Mouse (Mus musculus) urinary bladder, postnatal 36 days (tissue): Measurements from ENCODE around the gene Bola1.
"Not testable (repeated sequence)": the region's sequence is repeated elsewhere in the genome, so short reads cannot be mapped to it uniquely, and the experiment has no call there.

Experiments
- DNase-seq, 2 experiments: peaks; one replicate each; pipeline ENCODE4 v3.0.0; 2022; ENCODE audit warnings: low spot score in 2 of 2, mixed read lengths in 1 of 2

Bola1 gene

DNA sequence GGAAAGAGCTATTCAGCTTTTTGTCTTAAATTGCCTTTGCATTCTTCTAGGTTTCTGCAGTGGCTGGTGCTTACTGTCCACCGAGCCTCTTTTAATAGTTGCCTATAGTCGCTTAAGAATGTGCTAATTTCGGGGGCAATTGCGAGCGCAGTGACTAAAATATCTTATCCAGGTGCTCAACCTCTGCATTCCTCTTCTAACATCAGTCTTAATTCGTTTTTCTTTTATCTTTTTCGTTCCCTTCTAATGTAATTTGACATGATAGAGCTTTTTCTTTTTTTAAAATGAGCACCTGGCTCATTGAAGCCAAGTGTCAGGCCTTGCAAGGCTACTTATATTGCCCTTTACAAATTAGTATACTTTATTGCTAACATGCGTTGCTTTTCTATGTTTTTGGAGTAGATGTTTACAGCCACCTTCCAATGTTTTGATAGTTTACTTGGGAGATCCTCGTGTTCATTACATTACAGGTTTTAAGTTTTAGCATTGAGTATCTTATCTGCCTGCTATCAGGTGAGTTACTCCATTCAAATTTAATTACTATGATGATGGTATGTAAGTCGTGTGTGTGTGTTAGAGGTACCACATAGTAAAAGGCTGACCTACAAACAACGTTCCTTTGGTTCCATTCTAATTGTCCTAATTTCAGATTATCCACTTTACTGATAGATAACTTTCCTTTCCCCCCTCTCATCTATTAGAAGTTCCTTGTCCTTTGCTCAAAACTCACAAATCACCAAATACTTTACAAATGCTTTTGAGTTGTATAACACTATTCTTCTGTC, 28.0 kb upstream of the Bola1 start:
- no peak for DNase-seq

DNA sequence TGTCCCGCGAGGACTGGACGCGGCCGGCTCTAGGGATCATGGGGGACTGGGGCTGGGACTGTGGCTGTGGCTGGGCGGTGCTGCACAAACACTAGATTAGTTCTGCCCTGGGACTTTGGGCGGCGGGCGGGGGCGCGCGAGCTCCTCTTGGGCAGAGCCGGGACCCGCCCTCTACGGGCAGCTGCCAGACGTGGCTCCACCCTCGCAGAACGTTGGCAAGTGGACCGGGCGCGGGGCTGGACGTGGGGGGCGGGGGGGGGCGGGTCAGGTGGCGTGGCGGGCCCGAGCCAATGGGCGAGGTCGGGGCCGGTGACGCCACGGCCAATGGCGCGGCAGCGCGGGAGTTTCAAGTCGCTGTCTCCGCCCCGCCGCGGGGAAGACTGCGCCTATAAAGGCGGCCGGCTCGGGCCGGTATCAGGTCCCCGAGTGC, 26.9 kb upstream of the Bola1 start, which contains the start of gene Hist2h3c1:
TSS of gene Hist2h3c1 (plus strand) at position 259 of the 430 bp plus-strand sequence.
- DNase-seq, result not testable (repeated sequence)

DNA sequence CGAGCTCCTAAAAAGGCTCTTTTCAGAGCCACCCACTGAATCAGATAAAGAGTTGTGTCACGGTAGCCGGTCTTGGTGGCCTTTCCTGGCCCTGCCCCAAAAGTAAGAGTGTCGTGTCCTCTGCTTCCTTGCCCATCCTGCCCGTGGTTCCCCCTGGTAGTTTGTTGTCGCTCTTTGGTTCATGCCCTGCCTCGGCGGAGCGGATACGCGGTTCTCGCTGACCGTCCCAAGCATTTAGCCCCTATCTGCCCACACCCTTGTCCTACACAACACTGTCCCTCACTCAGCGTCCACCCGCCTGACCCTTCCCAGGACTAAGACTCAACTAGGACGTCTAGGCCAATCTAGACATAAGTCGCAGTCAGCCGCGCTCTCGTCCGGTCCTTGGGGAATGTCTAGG, 26.5 kb upstream of the Bola1 start:
- not testable (repeated sequence) for DNase-seq

DNA sequence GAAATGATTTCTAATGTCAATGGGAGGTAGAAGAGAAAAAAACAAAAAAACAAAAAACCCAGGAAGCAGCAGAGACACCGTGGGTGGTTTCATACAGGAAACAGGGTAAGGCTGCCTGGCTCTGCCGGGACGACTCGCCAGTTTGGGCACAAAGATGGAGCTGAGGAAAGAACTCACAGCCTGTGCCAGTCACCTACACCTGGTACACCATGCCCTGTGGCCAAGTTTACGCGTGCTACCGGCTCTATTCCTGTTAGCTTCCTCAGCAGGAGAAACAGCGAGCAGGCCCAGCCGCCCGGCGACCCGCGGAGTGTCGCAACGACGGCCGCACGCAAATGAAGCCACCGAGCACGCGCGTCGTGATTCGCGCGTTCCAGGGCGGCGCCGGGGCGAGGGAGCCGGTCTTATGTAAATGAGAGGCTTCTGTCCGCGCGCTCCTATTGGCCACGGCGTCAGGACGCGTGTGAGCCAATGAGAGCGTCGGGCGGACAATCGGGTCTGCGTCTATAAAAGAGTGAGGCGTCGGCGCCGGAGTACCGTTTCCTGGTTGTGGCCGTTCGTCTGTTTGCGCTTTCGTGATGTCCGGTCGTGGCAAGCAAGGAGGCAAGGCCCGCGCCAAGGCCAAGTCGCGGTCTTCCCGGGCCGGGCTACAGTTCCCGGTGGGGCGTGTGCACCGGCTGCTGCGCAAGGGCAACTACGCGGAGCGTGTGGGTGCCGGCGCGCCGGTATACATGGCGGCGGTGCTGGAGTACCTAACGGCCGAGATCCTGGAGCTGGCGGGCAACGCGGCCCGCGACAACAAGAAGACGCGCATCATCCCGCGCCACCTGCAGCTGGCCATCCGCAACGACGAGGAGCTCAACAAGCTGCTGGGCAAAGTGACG, 25.7 kb upstream of the Bola1 start, which contains the start of gene Hist2h2aa1:
TSS of gene Hist2h2aa1 (plus strand) at position 495 of the 884 bp plus-strand sequence.
- peak; percentile 77 to 88 for DNase-seq

DNA sequence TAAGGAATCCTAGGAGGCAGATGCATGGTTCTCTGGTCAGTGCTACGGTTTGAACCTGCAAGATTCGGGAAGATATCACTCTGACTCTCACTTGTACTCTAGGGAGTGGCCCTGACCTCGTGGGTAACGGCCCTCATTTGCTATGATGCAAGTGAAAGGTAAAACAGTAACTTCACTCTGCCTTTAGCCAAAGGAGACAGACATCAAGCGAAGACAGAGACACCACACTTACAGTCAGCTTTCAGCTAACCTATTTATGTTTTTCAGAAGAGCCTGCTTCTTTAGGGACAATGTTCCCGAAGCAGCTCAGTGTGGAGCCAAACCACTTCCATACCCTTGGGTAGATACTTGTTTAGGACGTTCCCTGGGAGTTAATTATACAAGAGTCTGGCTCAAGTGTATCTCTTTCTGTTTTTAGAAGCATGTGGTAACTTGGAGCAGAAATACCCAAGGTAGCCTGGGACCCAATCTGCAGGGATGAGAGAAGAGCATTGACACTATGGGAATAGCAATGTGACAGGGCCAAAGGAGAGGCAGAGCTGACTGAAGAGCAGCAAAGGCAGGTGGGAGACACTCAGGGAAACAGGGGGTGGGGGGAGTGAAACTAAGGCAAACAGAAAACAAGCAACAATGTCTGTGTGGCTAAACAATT, 24.5 kb upstream of the Bola1 start:
- DNase-seq, result no peak

DNA sequence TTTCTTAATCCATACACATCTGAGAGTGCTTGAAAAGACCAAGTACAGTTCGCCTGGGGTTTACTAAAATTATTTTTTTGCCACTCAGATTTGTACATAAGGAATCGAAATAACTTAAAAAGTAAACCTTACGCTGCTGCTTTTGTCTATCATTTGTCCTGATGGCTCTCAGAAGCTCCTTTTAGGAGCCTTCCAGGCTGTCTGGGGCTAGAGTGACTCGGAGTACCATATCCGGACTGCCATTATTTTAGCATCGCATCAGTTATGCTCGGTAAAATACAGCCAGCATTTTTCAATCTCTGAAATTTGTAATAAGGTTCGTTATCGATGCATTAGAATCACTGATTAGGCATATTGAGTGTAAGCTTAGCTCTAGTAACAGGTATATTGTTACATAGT, 21.3 kb upstream of the Bola1 start:
- DNase-seq, result no peak

DNA sequence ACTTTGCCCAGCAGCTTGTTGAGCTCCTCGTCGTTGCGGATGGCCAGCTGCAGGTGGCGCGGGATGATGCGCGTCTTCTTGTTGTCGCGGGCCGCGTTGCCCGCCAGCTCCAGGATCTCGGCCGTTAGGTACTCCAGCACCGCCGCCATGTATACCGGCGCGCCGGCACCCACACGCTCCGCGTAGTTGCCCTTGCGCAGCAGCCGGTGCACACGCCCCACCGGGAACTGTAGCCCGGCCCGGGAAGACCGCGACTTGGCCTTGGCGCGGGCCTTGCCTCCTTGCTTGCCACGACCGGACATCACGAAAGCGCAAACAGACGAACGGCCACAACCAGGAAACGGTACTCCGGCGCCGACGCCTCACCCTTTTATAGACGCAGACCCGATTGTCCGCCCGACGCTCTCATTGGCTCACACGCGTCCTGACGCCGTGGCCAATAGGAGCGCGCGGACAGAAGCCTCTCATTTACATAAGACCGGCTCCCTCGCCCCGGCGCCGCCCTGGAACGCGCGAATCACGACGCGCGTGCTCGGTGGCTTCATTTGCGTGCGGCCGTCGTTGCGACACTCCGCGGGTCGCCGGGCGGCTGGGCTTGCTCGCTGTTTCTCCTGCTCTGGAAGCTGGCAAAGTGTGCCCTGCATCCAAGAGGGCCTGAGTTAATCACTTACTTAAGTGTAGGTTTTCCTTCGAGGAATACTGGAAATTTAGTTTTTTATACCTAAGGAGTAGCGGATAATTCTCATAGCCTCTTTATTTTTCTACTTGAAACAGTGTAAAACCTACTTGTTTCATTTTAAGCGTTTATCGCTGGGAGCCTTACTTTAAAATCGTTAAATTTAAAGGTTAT, 20.7 kb upstream of the Bola1 start, which contains the start of gene Hist2h2aa2:
TSS of gene Hist2h2aa2 (minus strand) at position 328 of the 850 bp plus-strand sequence.
- peak; percentile 96 to 97 for DNase-seq

DNA sequence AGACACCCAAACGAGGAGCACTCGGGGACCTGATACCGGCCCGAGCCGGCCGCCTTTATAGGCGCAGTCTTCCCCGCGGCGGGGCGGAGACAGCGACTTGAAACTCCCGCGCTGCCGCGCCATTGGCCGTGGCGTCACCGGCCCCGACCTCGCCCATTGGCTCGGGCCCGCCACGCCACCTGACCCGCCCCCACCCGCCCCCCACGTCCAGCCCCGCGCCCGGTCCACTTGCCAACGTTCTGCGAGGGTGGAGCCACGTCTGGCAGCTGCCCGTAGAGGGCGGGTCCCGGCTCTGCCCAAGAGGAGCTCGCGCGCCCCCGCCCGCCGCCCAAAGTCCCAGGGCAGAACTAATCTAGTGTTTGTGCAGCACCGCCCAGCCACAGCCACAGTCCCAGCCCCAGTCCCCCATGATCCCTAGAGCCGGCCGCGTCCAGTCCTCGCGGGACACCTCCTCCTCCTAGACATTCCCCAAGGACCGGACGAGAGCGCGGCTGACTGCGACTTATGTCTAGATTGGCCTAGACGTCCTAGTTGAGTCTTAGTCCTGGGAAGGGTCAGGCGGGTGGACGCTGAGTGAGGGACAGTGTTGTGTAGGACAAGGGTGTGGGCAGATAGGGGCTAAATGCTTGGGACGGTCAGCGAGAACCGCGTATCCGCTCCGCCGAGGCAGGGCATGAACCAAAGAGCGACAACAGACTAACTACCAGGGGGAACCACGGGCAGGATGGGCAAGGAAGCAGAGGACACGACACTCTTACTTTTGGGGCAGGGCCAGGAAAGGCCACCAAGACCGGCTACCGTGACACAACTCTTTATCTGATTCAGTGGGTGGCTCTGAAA, 19.7 kb upstream of the Bola1 start, which contains the start of gene Hist2h3c2:
TSS of gene Hist2h3c2 (minus strand) at position 174 of the 840 bp plus-strand sequence.
- DNase-seq, result peak in 1 of 2 experiments; percentile 43

DNA sequence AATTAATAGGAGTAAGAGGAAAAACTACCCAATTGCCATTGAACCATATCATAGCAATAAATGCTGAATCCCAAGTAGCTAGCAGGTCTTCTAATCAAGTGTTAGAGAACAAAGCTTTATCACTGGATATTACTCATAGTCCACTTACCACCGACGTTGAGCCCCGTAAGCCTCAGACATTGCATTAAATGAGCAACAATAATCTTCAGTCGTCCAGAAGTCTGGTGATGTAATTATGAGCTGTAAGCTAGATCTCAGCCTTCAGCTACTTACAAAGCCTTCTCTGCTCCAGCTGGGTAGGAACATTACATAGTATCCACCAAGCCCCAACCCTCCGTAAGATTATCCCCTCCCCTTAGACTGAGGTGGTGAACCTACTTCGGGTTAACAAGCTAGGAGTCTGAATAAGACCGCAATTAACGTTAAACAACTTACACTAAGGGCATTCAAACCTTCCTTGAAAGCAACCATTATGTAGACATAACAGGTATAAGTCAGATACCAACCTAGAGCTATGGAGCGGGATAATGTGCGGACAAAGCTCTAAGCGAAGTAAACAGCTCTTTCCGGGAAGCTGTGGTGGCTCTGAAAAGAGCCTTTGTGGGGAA, 18.5 kb upstream of the Bola1 start:
- DNase-seq, result no peak

DNA sequence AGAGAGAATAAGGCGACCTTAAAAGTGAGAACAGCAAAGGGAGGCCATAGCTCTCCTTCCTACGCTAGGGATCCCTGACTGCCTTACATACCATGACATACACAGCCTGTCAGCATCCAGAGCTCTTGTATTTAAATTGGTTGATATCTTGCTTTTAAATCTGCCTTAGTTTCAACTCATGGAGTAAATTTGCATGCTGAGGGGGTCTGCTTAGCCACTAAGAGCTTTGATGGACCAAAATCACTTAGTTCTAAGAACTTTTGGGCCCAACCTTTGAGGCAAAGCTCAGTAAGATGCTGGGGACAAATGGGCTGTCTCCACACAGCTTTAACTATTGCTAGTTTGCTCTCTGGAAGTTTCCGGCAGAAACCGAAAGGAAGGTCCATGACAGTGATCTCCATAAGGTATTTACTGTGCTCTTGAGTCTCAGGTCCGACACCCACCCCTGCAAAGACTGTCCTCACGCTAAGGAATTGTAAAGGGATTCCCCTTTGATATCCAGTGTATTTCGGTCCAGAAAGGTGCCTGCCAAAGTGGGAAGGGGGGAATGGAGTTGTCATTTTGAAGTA, 17.9 kb upstream of the Bola1 start:
- no peak for DNase-seq

DNA sequence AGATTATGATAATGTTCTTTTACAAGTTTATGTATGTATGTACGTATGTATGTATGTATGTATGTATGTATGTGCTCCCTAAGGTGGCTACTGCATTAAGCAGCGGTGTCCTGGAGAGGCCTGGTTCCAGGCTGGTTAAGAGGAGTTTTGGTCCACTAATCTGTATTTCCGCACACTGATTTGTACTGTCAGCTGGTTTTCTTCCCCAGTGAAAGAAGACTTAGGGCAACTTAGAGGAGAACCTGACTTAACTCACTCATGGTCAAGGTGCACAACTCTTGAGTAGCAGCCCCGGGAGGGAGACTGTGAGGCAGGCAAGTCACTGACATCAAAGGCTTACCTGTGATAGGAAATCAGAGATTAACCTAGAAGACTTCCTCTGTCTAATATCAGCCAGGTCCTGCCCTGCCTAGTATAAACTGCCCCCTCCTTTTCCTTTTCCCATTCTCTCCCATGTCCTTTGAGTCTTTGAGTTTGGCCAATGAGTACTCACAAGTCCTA, 17.4 kb upstream of the Bola1 start:
- DNase-seq, result no peak

DNA sequence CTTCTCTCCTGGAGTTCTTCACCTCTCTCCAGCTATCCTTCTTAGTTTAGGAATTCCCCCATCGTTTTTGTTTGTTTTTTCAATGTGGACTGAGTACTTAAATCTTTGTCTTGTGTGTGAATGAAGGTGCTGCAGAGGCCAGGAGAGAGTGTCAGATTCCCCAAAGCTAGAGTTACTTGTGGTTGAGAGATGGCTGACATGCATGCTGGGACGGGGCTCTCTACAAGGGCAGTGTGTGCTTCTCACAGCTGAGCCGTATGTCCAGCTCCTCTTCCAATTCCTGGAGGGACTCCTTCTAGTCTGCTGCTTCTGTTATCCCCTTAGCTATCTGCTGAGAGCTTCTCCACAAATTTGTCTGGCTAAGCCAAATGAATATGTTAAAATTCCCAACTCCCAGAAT, 16.3 kb upstream of the Bola1 start:
- no peak for DNase-seq

DNA sequence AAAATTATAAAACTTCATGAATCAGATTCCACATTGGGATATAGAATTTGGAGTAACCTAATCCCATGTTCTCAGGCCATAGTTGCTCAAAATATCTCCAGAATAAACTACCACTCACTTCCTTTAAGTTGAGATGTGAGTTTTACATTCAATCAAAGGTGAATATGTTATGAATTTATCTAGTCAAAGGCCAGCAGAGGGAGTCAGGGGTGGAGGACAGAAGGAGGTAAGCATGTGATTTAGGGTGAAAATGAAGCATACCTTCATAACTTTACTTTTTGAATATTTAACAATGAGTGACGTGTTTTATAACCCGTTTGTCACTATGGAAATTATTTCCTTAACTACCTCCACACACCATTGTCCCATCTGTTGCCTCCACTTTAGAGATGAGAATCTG, 15.4 kb upstream of the Bola1 start:
- DNase-seq, result no peak

DNA sequence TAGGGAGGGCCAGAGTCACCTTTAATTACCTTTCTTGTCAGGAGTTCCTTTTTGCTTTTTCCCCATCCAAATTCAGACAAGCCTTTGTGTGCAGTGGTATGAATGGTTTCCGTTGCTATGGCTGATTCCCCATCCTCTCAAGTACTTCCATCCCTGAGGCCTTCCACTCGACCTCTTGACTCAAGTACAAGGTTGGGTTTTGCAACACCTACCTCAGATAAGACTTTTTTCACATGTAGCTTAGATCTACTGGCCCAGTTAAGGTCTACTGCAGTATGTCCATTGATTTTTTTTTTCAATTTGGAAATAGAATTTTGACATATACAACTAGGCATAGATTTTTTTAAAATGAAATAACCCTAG, 12.2 kb upstream of the Bola1 start:
- no peak for DNase-seq

DNA sequence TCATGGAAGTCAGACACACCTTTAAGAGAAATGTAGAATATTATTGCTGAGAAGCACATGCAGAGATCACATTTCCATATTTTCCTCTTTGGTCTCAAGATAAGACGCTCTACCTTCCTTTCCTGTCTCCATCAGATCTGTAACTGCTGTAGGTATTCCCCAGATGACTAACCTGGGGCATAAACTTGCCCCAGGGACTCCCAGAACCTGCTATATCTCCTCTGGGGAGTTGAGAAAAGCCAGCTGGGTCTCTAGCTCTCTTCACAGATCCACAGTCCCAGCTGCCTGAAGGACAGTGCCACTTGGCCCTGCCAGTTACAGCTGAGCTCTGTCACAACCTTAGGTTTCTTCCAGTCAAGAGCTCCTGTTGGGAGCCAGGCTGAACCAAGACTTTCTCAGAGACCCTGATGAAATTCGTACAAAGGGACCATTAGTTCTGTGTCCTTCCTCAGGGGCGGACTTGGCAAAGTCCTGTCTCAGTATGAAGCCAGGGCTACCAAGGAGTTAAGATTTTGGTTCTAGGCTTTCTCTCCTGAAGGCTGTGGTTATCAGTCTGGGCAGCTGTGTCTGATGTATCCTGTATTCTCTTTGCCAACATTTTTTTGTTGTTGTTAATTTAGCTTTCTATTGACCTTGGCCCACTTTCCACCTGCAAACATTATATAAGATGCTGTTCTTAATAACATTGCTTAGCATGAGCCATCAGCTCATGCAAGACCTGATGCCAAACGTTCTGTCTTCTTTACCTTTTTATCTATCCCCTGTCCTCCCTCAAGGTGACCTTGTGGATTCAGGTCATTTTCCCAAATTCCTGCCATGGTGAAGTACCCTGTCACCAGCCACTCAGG, 11.6 kb upstream of the Bola1 start:
- no peak for DNase-seq

DNA sequence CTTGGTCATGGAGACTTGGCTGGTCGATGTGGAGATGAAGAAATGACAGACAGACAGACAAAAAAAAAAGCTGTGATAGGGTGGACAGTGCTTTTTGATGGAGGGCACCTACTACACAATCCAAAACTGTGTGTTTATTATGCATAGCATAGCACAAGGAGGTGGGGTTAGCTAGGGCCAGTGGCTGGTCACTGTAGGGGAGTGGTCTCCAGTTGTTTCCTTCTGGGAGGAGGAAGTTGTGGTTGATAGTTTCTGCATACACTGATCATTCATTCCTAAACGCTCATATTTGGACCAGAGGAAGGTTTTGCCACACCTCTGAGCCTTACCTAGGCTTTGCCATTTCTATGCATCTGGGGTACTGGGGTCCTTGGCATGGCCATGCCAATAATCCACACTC, 10.9 kb upstream of the Bola1 start:
- no peak for DNase-seq

DNA sequence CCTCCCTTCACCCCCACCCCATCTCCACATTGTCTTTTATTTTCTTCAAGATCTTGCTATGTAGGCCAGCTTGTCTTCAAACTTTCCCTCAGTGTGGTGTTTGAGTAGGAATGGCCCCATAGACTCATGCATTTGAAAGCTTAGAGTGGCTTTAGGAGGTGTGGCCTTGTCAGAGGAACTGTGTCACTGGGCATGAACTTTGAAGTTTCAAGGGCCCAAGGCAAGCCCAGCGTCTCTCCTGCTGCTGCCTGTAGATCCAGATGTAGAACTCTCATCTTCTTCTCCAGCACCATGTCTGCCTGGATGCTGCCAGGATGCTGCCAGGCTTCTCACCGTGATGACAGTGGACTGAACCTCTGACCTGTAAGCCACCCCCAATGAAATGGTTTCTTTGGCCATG, 9.3 kb upstream of the Bola1 start:
- no peak for DNase-seq
